Mouse (Mus musculus) megakaryocyte, embryonic 14.5 days (primary cell): ENCODE measurements around the gene Mrpl52. TPM values are rescaled to one million over a fixed set of nuclear protein-coding genes. Genes with fewer than 3 reads are reported as not detected.

ENCODE experiments used
- H3K27me3 ChIP-seq: replicated peaks from 2 replicates; pipeline ENCODE3; 2012; ENCODE audit warnings: inconsistent platforms
- H3K36me3 ChIP-seq: replicated peaks from 2 replicates; pipeline ENCODE3; 2012; ENCODE audit warnings: low read length, inconsistent platforms, mixed read lengths
- H3K4me1 ChIP-seq: 2 replicates; pipeline ENCODE4 v1.6.1; 2012; ENCODE audit warnings: inconsistent platforms
- H3K4me3 ChIP-seq: replicated peaks from 2 replicates; pipeline ENCODE3; 2012; ENCODE audit warnings: moderate library complexity, mild to moderate bottlenecking, inconsistent platforms
- H3K9me3 ChIP-seq: 2 replicates; pipeline ENCODE4 v1.6.1; 2012; ENCODE audit warnings: inconsistent platforms
- FLI1 ChIP-seq: IDR thresholded peaks from 2 replicates; pipeline ENCODE4 v1.6.1; 2012; ENCODE audit warnings: low read length, inconsistent platforms, mixed read lengths
- GATA1 ChIP-seq: IDR thresholded peaks from 3 replicates; pipeline ENCODE4 v1.6.1; 2012; ENCODE audit warnings: mixed read lengths, low read length, inconsistent platforms, borderline replicate concordance
- polyA plus RNA-seq: library from polyadenylated mRNA; stranded (reverse); fragments of >175 nt; gene quantifications from 2 replicates; pipeline ENCODE4 v1.2.3, GENCODE M21; 2012; ENCODE audit warnings: low replicate concordance; ENCODE audit not compliant: insufficient read depth

Mrpl52 gene
- polyA plus RNA-seq, 1 experiment, result 954 TPM

DNA sequence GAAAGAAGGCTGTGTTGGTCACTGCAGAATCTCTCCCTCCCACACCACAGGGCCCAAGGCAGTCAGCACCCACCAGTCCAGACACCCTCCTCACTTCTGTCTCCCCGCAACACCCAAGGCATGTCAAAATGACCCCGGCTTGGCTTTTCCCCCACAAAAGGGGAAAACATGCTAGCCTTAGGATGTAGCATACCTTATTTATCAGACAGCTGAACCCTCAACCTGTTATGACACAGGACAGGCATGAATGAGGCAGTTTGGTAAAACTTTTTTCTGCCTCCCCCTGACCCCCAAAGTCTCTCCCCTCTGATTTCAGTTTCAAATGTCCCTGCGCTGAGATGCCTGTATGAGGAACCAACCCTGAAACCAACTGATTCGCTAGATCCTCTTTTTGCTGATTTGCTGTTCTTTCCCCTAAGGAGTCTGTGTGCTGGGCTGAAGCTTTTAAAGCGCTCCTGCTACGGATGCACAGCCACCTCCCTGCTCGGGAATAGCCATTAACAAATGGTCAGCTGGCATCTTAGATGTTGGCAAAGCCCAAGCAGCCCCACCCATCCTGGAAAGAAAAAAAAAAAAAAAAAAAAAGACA, 17.6 kb upstream of the Mrpl52 start:
- peaks cover 19% of the 10 kb centered on the region for H3K27me3 ChIP-seq
- H3K36me3 ChIP-seq, result no peaks in the 10 kb centered on the region
- no peaks in the 10 kb centered on the region for H3K9me3 ChIP-seq
- TF ChIP-seq GATA1 (no peak), FLI1 (no peak)
- no peak overlapping the region for H3K4me3 ChIP-seq
- peaks cover 24% of the 10 kb centered on the region for H3K4me1 ChIP-seq

DNA sequence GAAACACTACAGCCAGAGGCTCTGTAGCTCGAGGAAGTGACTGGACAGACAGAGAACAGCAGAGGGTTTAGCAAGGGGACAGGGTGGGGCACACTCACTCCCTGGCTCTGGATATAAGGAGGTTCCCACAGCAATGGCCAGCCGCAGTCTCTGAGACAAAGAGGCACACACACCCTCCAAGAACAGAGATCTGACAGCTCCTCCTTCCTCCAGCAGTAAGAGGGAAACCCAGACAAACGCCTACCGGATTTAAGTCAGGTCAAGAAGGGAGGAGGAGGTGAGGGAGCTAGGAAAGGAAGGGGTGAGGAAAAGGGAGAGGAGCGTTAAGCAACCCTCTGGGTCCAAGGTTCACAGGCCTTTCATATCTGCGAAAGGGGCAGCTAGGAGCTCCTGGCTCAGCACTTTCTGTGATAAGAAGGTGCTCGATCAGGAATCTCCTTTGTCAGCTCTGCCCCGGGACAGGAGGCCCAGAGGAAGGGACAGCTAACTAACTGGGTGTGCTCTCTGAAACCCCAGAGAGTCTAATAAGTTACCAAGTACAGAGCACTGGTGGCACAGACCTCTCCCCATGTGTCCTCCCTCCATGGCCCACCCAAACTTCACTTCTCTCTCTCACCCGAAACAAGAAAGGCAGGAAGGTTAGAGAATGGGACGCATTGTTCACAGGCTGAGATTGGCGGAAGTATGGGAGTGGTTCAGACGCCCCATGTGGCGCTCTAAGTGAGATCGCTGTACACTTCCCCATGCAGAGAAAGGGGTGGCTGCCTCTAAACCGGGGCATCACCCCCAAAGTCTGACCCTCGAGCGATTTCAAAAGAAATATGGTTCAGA, 16.5 kb upstream of the Mrpl52 start:
- no peaks in the 10 kb centered on the region for H3K36me3 ChIP-seq
- H3K4me3 ChIP-seq, result peak overlapping the region; percentile 26
- H3K27me3 ChIP-seq, result peaks cover 17% of the 10 kb centered on the region
- no peak for TF ChIP-seq FLI1
- no peak for TF ChIP-seq GATA1
- no peaks in the 10 kb centered on the region for H3K9me3 ChIP-seq
- peaks cover 25% of the 10 kb centered on the region for H3K4me1 ChIP-seq

- no peak overlapping the region for H3K4me3 ChIP-seq
- H3K36me3 ChIP-seq, result no peaks in the 10 kb centered on the region
- peaks cover 33% of the 10 kb centered on the region for H3K4me1 ChIP-seq
- H3K27me3 ChIP-seq, result peaks cover 14% of the 10 kb centered on the region
- no peaks in the 10 kb centered on the region for H3K9me3 ChIP-seq
- TF ChIP-seq FLI1 (no peak), GATA1 (no peak)
These were observed 14.6 kb upstream of the Mrpl52 start for GRCm38 (mm10) chr14:54412000-54412576.

DNA sequence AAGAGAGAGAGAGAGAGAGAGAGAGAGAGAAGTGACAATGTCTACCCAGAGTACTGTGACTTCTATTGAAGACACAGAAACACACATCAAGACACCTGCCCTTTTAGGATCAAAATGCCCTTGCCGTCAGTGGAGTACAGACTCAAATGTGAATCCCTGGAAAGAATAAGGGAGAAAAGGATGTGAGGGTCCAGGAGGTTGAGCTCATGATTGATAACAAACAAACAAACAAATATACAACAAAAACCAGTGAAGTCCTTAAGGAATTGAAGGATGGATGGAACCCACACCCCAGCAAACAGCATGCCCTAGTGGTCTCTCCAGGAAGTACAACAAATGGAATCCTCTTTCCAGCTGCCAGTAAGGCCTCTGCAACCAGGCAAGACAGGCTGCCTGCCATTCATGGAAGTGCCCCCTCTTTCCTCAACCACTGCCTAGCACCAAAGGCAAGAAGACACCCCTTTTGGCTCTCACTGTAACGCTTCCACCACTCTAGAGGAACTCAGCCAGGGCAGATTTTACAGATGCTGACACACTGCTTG, 14.0 kb upstream of the Mrpl52 start:
- Histone ChIP-seq H3K9me3 (no peaks in the 10 kb centered on the region), H3K36me3 (no peaks in the 10 kb centered on the region), H3K4me1 (peaks cover 38% of the 10 kb centered on the region), H3K27me3 (peaks cover 14% of the 10 kb centered on the region), H3K4me3 (peak overlapping the region; percentile 20)
- TF ChIP-seq GATA1, result no peak
- TF ChIP-seq FLI1, result no peak

GRCm38 (mm10) chr14:54413877-54414700, 12.6 kb upstream of the Mrpl52 start:
- H3K27me3 ChIP-seq, result peaks cover 7% of the 10 kb centered on the region
- TF ChIP-seq FLI1, result no peak
- TF ChIP-seq GATA1, result no peak
- H3K36me3 ChIP-seq, result no peaks in the 10 kb centered on the region
- peaks cover 40% of the 10 kb centered on the region for H3K4me1 ChIP-seq
- H3K4me3 ChIP-seq, result peak overlapping the region; percentile 74
- no peaks in the 10 kb centered on the region for H3K9me3 ChIP-seq

- Histone ChIP-seq H3K4me1 (peaks cover 31% of the 10 kb centered on the region), H3K4me3 (no peak overlapping the region), H3K9me3 (no peaks in the 10 kb centered on the region), H3K36me3 (no peaks in the 10 kb centered on the region), H3K27me3 (peaks cover under 1% of the 10 kb centered on the region)
- TF ChIP-seq FLI1 (no peak), GATA1 (no peak)
These were observed 11.3 kb upstream of the Mrpl52 start for GRCm38 (mm10) chr14:54415241-54416020.

GRCm38 (mm10) chr14:54416229-54416775, 10.4 kb upstream of the Mrpl52 start:
- no peaks in the 10 kb centered on the region for H3K27me3 ChIP-seq
- no peak overlapping the region for H3K4me3 ChIP-seq
- H3K4me1 ChIP-seq, result peaks cover 30% of the 10 kb centered on the region
- H3K36me3 ChIP-seq, result no peaks in the 10 kb centered on the region
- no peaks in the 10 kb centered on the region for H3K9me3 ChIP-seq
- no peak for TF ChIP-seq GATA1
- no peak for TF ChIP-seq FLI1

GRCm38 (mm10) chr14:54416830-54417229, 9.9 kb upstream of the Mrpl52 start:
- H3K27me3 ChIP-seq, result no peaks in the 10 kb centered on the region
- no peaks in the 10 kb centered on the region for H3K9me3 ChIP-seq
- no peaks in the 10 kb centered on the region for H3K36me3 ChIP-seq
- TF ChIP-seq FLI1 (no peak), GATA1 (no peak)
- no peak overlapping the region for H3K4me3 ChIP-seq
- peaks cover 30% of the 10 kb centered on the region for H3K4me1 ChIP-seq

- TF ChIP-seq FLI1 (no peak), GATA1 (no peak)
- Histone ChIP-seq H3K27me3 (no peaks in the 10 kb centered on the region), H3K4me3 (no peak within 1 kb of the TSS), H3K4me1 (peaks cover 30% of the 10 kb centered on the region), H3K36me3 (no peaks in the 10 kb centered on the region), H3K9me3 (no peaks in the 10 kb centered on the region)
These were observed 9.1 kb upstream of the Mrpl52 start, which contains the start of gene Slc7a7 for GRCm38 (mm10) chr14:54417623-54418081. Gene Slc7a7, minus strand, starts transcription at chr14:54417780.
